Mouse (Mus musculus) Patski (cell line): Measurements from ENCODE around the gene Efcc1. TPM values are rescaled to one million over a fixed set of nuclear protein-coding genes. Genes with fewer than 3 reads are reported as not detected.

ENCODE experiments used
- ATAC-seq: fragments of 100-300 bp; one replicate; pipeline ENCODE4 v1.8.0; 2021
- CTCF ChIA-PET: fragments of 350-600 bp; sonication (Branson Sonifier 250); formaldehyde crosslinking; loops from one replicate; lab custom pipeline; 2022; ENCODE audit warnings: inconsistent platforms; lab: Charles Lee
- POLR2A ChIA-PET: fragments of 350-600 bp; sonication (Branson Sonifier 250); formaldehyde crosslinking; loops from one replicate; lab custom pipeline; 2022; ENCODE audit warnings: antibody characterized with exemption, inconsistent platforms; lab: Charles Lee
- DNase-seq: peaks from one replicate; pipeline ENCODE4 v3.0.0-alpha.2; 2011; ENCODE audit warnings: low read depth, low spot score
- H3K27me3 ChIP-seq: fragments of 371-371 bp; one replicate; pipeline ENCODE4 v1.5.1; 2021
- CTCF ChIP-seq: fragments of 100-300 bp; IDR thresholded peaks from one replicate; pipeline ENCODE4 v1.5.1; 2021
- in situ Hi-C: fragments of 300-500 bp; cut with MboI; formaldehyde crosslinking; loops from 3 replicates; pipeline ENCODE4 v1.11.1; 2018; ENCODE audit warnings: low pct_unique_long_range_greater_than_20kb, mixed read lengths
- polyA plus RNA-seq: library from polyadenylated mRNA; unstranded; gene quantifications from one replicate; pipeline ENCODE4 v1.2.3, GENCODE M21; 2021

The Efcc1 gene
- polyA plus RNA-seq, 1 experiment from 2014 or later, result 0.10 TPM

DNA sequence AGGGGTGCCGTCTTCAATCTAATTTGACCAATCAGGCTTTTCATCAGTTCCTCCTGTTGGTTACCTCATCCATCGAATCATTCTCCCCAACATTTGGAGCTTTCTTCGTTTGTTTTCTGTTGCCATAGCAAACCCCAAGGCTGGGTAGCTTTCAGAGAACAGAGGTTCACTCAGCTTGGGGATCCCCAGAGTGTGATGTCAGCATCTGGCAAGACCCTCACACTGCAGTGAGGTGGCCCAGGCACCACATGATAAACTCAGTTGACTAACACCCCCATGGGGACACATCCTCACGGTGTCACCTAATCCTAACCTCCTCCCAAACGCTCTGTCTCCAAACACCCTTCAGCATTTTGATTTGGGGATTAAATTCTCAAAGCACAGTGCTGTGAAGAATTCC, 12.6 kb downstream of the Efcc1 start:
- DNase-seq (no peak), ATAC-seq (no peak)
- TF ChIP-seq CTCF, result no peak
- no peaks in the 10 kb centered on the region for H3K27me3 ChIP-seq
- CTCF ChIA-PET, result interaction anchor here (1.3 kb wide), 1 partner anchor 10 kb away, joined by 3 read pairs; no protein-coding TSS in a partner anchor
- in situ Hi-C loops, result no loop called here
- POLR2A ChIA-PET, result interaction anchor here (0.6 kb wide), 1 partner anchor 30 kb away, joined by 4 read pairs; no protein-coding TSS in a partner anchor

DNA sequence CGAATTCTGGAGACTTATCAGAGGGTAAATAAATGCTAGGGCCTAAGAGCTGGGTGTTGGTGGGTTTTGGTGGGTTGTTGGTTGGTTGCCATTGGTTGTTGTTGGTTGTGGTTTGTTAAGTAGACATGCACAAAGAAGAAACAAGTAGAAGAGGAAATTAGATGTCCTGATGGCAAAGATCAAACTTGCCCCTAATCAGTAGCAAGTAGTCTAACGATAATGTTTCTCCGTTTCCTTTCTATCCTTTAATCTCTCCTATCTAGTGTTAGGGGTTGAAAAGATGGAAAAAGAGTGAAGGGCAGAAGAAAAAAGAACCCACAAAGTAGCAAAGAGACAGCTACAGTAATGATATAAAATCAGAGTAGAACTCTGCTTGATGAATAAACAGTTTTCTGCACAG, 14.0 kb downstream of the Efcc1 start:
- TF ChIP-seq CTCF, result no peak
- ChIA-PET CTCF (interaction anchor here (1.3 kb wide), 1 partner anchor 12 kb away, joined by 3 read pairs; no protein-coding TSS in a partner anchor), POLR2A (no interaction called here)
- no peak for DNase-seq
- in situ Hi-C loops, result no loop called here
- no peaks in the 10 kb centered on the region for H3K27me3 ChIP-seq
- no peak for ATAC-seq

DNA sequence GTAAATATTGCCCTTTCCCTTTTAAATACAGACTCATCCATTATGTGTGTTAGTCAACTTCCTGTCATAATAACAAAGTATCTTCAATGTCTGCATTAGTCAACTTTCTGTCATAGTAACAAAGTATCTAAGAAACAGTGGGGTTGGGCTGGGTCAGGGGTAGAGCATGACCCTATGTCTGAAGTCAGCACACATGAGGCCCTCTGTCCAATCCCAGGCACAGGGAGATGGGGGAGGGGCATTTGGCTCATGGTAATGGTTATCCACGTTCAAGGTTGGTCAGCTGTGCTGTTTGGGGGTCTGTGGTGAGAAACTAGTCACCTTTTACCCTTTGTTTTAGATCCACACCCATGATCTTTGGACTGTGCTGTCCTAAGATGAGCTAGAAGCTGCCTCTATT, 14.6 kb downstream of the Efcc1 start:
- in situ Hi-C loops, result no loop called here
- ChIA-PET POLR2A (no interaction called here), CTCF (no interaction called here)
- ATAC-seq (no peak), DNase-seq (no peak)
- H3K27me3 ChIP-seq, result no peaks in the 10 kb centered on the region
- TF ChIP-seq CTCF, result no peak

DNA sequence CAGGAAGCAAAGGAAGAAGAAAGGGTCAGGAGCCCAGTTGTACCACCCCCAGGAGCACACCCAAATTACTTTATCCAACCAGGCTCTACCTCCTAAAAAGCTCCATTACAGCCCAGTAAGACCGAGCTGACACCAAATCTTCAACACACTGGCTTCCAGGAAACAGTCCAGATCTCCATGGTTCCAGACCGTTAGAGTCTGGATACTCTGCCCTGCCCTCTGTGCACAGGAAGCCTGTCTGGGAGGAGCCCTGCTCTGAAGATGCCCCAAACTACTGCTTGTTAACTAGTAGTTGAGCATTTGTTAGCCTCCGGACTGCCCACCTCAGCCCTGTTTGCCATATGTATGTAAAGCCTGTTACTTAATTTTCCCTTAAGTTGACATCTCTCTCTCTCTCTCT, 15.4 kb downstream of the Efcc1 start:
- no peak for DNase-seq

DNA sequence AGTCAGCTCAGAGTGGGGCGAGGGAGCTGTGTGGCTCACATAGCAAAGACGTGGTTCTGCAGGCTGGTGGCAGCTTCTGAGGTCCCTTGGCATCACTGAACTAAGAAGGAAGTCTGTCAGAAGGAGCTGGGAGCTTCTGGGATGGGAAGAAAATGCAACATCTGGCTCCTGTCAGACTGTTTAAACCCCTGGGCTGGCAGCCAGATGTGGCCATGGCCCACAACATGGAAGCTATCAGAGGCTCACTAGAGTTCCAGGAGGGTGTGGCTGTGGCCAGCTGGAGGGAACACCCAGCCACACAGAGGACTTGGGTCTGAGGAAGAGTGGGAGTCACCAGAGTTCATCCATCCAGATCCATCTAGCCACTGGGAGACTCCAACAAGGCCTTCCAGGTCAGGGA, 16.2 kb downstream of the Efcc1 start:
- ChIA-PET POLR2A (no interaction called here), CTCF (no interaction called here)
- DNase-seq (no peak), ATAC-seq (no peak)
- in situ Hi-C loops, result no loop called here
- peaks cover 8% of the 10 kb centered on the region for H3K27me3 ChIP-seq
- TF ChIP-seq CTCF, result no peak

More for the DNA sequence above, 15.4 kb downstream of the Efcc1 start:
- POLR2A ChIA-PET, result interaction anchor here (0.7 kb wide), 1 partner anchor 79 kb away, joined by 12 read pairs; no protein-coding TSS in a partner anchor
- no peak for TF ChIP-seq CTCF
- in situ Hi-C loops, result no loop called here
- no peak for ATAC-seq
- peaks cover 3% of the 10 kb centered on the region for H3K27me3 ChIP-seq
- CTCF ChIA-PET, result no interaction called here

DNA sequence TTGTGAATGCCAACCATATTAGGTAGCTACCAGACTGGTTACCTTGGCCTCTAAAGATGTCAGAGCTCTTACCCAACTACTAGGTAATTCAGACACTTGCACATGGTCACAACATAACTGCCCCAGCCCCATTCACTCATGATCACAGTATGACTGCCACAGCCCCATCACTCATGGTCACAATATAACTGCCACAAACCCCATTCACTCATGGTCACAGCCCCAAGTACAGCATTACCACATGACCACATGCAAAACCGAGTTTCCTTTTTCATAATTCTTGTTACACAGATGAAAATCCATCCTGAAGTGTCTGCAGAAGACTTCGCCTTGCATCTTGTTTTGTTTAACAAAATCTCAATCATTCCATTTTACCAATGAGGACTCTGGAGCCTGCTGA, 17.4 kb downstream of the Efcc1 start:
- POLR2A ChIA-PET, result no interaction called here
- ATAC-seq, result no peak
- no peak for TF ChIP-seq CTCF
- no peak for DNase-seq
- in situ Hi-C loops, result no loop called here
- peaks cover 9% of the 10 kb centered on the region for H3K27me3 ChIP-seq
- CTCF ChIA-PET, result no interaction called here

DNA sequence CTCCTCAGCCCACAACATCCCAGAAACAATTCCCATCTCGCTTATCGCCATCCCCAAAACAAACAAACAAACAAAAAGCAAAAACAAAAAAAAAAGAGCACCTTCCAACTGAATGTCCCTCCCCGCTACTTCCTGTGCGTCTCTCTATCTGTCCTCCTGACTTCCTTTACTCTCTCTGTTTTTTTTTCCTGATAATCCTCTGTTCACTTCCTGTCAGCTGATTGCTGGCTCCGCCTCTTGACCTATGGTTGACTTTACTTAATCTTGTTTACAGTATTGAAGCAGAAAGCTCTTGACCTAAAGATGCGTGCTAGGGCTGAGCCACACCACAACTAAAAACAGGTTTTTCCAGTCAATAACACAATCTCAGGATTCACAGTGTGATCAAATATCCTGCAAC, 17.9 kb downstream of the Efcc1 start:
- in situ Hi-C loops, result no loop called here
- TF ChIP-seq CTCF, result no peak
- peaks cover 9% of the 10 kb centered on the region for H3K27me3 ChIP-seq
- DNase-seq, result no peak
- ChIA-PET CTCF (no interaction called here), POLR2A (no interaction called here)
- no peak for ATAC-seq

DNA sequence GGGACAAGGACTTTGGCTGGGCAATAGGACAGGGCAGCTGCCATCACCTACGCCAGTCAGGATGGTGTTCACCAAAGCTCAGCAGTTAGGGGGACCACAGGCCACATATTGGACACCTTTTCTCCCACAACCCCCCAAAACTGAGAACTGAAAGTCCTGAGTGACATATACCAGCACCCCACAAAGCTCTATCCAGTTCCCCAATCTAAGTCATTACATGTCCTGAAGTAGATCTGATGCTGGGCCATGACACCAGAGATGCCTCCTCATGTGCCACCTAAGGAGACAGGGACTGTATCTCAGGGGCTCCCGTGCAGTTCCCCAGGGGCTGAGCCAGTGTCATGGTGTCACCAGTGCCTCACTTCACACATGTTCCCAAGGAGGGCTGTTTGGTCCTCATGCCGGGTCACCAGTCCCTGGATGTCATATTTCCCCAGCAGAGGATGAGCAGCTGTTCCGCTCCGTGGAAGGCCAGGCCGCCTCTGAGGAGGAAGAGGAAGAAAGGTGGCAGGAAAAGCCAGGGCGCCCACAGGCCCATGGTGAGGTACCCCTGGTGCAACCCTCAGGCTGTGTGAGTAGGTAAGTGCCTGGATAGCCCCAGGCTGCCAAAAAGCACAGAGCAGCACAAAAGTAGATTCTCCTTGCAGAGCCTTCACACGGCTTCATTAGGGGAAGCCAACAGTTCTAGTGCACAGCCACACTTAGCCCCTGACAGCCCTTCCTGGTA, 19.7 kb downstream of the Efcc1 start:
- ChIA-PET CTCF (no interaction called here), POLR2A (no interaction called here)
- DNase-seq (no peak), ATAC-seq (no peak)
- in situ Hi-C loops, result no loop called here
- peaks cover 9% of the 10 kb centered on the region for H3K27me3 ChIP-seq
- TF ChIP-seq CTCF, result no peak

DNA sequence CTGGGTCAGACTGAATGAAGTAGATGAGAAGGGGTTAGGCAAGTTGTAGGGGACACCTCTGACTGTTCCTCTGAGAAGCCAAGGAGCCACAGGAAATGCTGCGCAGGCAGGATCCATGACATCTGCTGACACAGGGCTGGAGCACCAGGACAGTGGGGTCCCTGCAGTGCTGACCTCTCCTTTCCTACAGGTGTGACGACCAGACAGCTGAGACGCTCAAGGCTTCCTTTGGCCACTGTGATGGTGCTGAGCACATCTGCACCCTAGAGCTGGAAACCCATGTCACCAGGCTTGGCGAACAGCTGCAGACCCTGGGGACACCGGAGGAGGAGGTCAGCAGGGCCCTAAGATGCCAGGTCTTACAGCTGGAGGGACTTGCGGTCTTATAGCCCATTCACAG, 20.9 kb downstream of the Efcc1 start:
- CTCF ChIA-PET, result no interaction called here
- no peak for TF ChIP-seq CTCF
- H3K27me3 ChIP-seq, result peaks cover 9% of the 10 kb centered on the region
- DNase-seq, result no peak
- in situ Hi-C loops, result no loop called here
- ATAC-seq, result no peak
- POLR2A ChIA-PET, result no interaction called here

DNA sequence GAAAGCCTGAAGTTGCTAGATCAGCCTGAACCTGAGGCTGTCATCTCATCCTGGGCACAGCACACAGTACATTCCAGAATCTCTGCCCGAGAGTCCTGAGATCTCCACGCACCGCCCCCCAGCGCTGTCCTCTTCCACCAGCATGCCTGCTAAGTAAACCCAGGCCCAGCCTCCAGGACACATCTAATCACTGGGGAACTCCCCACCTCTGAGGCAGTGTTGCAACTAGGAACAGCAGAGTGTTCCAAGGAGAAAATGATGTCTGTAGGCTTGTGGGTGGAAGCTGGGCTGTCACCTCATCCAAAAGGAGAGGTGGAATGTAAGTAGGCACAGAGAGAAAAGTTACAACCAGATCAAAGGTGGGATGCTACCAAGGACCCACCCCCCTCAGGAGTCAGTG, 24.5 kb downstream of the Efcc1 start:
- ChIA-PET CTCF (no interaction called here), POLR2A (interaction anchor here (0.6 kb wide), 1 partner anchor 663 kb away, joined by 3 read pairs; no protein-coding TSS in a partner anchor)
- DNase-seq, result no peak
- no peak for ATAC-seq
- no peak for TF ChIP-seq CTCF
- in situ Hi-C loops, result no loop called here
- H3K27me3 ChIP-seq, result peaks cover 9% of the 10 kb centered on the region

DNA sequence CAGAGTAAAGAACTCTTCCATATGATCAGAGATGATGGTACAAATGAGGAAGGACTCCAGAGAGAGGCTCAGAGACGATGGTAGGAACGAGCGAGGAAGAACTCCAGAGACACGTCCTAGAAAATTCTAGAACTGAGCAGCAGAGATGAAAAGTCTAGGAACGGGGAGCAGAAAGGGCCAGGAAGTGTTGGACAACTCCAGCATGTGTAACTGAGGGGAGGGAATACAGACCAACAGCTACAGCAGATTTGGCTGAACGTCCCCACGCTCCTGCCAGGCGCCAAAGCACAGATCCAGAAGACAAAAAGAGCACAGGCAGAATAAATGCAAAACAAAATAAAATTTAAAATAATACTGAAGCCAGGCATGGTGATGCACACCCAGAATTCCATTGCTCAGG, 26.2 kb downstream of the Efcc1 start:
- ChIA-PET CTCF (no interaction called here), POLR2A (no interaction called here)
- peaks cover 1% of the 10 kb centered on the region for H3K27me3 ChIP-seq
- DNase-seq (no peak), ATAC-seq (no peak)
- in situ Hi-C loops, result no loop called here
- no peak for TF ChIP-seq CTCF
